Mouse (Mus musculus): Measurements from ENCODE around the gene Ift81. TPM values are rescaled to one million over a fixed set of nuclear protein-coding genes. Genes with fewer than 3 reads are reported as not detected.

Gene Ift81
- polyA plus RNA-seq, 1 experiment from 2014 or later = 41.8 TPM

- Histone ChIP-seq H3K36me3 (no peaks in the 10 kb centered on the region), H3K9me3 (peaks cover 3% of the 10 kb centered on the region; the same call in 1 of the 2 replicates), H3K27me3 (no peaks in the 10 kb centered on the region), H3K4me1 (replicated peaks) (peaks cover 17% of the 10 kb centered on the region; the same call in 1 of the 2 replicates), H3K9ac (replicated peaks) (no peak overlapping the region), H3K27ac (no peak overlapping the region), H3K4me3 (replicated peaks) (no peak overlapping the region), H3K4me2 (no peak overlapping the region)
- 61% methylated on average over 5 of the region's 5 CpGs for WGBS
- ATAC-seq (ENCODE audit: insufficient number of reproducible peaks, insufficient read depth, low FRiP score, low TSS enrichment, low read depth) = no peak
These were observed 108.8 kb downstream of the Ift81 start for GRCm38 (mm10) chr5:122505554-122505953.

DNA sequence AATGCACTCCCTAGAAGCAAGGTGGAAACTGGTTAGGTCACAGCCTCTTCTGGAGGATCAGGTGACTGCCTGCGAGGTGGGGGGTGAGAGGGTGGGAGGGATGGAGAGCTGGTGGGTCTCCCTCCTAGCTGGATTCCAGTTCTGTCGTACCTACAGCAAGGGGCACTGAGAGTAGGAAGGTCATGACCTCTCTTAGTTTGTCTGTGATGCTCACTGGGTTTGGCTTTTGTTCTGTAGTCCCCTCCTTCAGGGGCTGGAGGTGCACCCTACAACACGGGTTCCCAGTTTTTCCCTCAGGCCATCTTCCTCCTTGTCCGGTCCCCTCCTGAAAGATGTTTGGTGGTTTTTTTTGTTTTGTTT is 110.6 kb downstream of the Ift81 start:
- Histone ChIP-seq H3K4me2 (no peak overlapping the region), H3K4me1 (replicated peaks) (peaks cover 24% of the 10 kb centered on the region), H3K9ac (replicated peaks) (no peak overlapping the region), H3K27ac (no peak overlapping the region), H3K27me3 (no peaks in the 10 kb centered on the region), H3K36me3 (0 out of 2 replicates have a peak, but pooled peaks cover 3% of the 10 kb centered on the region), H3K9me3 (peaks cover 3% of the 10 kb centered on the region; the same call in 1 of the 2 replicates), H3K4me3 (replicated peaks) (no peak overlapping the region)
- no peak for ATAC-seq (ENCODE audit: insufficient number of reproducible peaks, insufficient read depth, low FRiP score, low TSS enrichment, low read depth)
- WGBS = 24% methylated on average over 4 of the region's 4 CpGs

DNA sequence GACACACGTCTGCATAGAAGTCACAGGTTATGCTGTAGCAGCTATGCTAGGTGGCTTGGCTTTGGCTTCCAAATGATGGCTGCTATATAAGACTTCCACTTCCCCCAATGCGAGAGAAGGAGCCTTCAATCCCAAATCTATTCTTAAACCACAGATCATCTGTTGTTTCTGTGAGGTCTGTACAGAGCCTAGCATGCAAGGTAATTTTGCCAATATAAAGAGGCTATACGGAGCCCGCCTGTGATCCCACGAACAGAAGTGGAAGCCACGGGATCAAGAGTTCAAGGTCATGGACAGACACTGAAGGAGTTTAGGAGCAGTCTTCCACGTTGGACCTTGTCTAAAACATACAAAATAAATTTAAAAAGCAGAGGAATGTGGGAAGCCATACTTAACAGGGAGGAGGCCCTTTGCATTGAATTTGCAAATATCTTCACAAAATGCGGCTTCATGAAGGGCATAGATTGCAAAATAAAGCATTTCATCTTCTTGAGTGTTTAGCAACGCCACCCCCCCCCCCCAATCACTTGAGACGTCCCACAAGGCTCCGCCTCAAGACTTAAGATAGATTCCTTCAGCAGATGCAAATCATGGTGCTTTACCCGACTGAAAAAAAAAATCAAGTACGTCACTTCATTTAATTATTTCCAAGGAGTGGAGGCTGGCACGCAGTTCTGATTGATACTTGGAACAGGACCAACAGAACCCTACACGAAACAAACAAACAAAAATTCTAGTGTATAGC is 111.1 kb downstream of the Ift81 start:
- no peaks in the 10 kb centered on the region for H3K27me3 ChIP-seq
- no peak for ATAC-seq (ENCODE audit: insufficient number of reproducible peaks, insufficient read depth, low FRiP score, low TSS enrichment, low read depth)
- WGBS = 48% methylated on average over 15 of the region's 15 CpGs
- no peak overlapping the region for H3K27ac ChIP-seq
- peak overlapping the region; percentile 96 for H3K4me3 ChIP-seq (replicated peaks)
- peaks cover 3% of the 10 kb centered on the region; the same call in 1 of the 2 replicates for H3K9me3 ChIP-seq
- H3K4me2 ChIP-seq = peak overlapping the region; percentile 83
- peak overlapping the region; percentile 79 for H3K9ac ChIP-seq (replicated peaks)
- 0 out of 2 replicates have a peak, but pooled peaks cover 7% of the 10 kb centered on the region for H3K36me3 ChIP-seq
- peaks cover 28% of the 10 kb centered on the region for H3K4me1 ChIP-seq (replicated peaks)

- peak within 1 kb of the TSS; percentile 99 for H3K27ac ChIP-seq
- ATAC-seq (ENCODE audit: insufficient number of reproducible peaks, insufficient read depth, low FRiP score, low TSS enrichment, low read depth) = peak; percentile 92
- under 1% methylated on average over 72 of the region's 113 CpGs for WGBS
- H3K4me2 ChIP-seq = peak within 1 kb of the TSS; percentile 83
- H3K9ac ChIP-seq (replicated peaks) = peak within 1 kb of the TSS; percentile 99
- 0 out of 2 replicates have a peak, but pooled peaks cover 13% of the 10 kb centered on the region for H3K36me3 ChIP-seq
- H3K27me3 ChIP-seq = no peaks in the 10 kb centered on the region
- peaks cover 3% of the 10 kb centered on the region; the same call in 1 of the 2 replicates for H3K9me3 ChIP-seq
- peak within 1 kb of the TSS; percentile 96 for H3K4me3 ChIP-seq (replicated peaks)
- H3K4me1 ChIP-seq (replicated peaks) = peaks cover 34% of the 10 kb centered on the region
These were observed 112.0 kb downstream of the Ift81 start, which contains the start of gene Atp2a2 for GRCm38 (mm10) chr5:122502077-122502941. Gene Atp2a2 (minus strand): TSS chr5:122502225.

- WGBS = under 1% methylated on average over 111 of the region's 113 CpGs
- ATAC-seq (ENCODE audit: insufficient number of reproducible peaks, insufficient read depth, low FRiP score, low TSS enrichment, low read depth) = peak; percentile 39
These were observed 112.9 kb downstream of the Ift81 start for GRCm38 (mm10) chr5:122501101-122502076.

DNA sequence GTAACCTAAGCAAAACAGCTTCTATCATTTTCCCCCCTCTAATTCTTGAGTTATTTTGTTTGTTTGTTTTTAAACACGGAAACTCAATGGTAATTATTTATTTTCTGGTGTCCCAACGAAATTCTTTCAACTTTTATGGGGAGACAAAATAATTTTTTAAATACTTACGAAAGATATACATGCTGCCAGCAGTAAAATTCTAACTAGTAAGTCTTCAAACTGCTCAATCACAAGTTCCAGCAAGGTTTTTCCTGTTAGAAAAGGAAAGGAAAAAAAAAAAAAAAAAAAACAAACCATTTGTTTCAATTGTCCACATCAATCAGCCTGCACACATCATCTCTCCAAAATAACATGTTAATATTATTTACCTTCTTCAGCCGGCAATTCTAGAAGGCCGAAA is 113.8 kb downstream of the Ift81 start:
- WGBS = 33% methylated on average over 5 of the region's 5 CpGs
- H3K9me3 ChIP-seq = no peaks in the 10 kb centered on the region
- no peak for ATAC-seq (ENCODE audit: insufficient number of reproducible peaks, insufficient read depth, low FRiP score, low TSS enrichment, low read depth)
- H3K4me1 ChIP-seq (replicated peaks) = peaks cover 34% of the 10 kb centered on the region
- no peak overlapping the region for H3K27ac ChIP-seq
- peaks cover 30% of the 10 kb centered on the region for H3K36me3 ChIP-seq
- H3K4me3 ChIP-seq (replicated peaks) = peak overlapping the region; percentile 96
- H3K27me3 ChIP-seq = no peaks in the 10 kb centered on the region
- peak overlapping the region; percentile 83 for H3K4me2 ChIP-seq
- peak overlapping the region; percentile 99 for H3K9ac ChIP-seq (replicated peaks)

More at GRCm38 (mm10) chr5:122501101-122502076, 112.9 kb downstream of the Ift81 start:
- peak overlapping the region; percentile 83 for H3K4me2 ChIP-seq
- H3K4me1 ChIP-seq (replicated peaks) = peaks cover 34% of the 10 kb centered on the region
- peak overlapping the region; percentile 96 for H3K4me3 ChIP-seq (replicated peaks)
- H3K27ac ChIP-seq = peak overlapping the region; percentile 99
- H3K36me3 ChIP-seq = peaks cover 22% of the 10 kb centered on the region
- no peaks in the 10 kb centered on the region for H3K27me3 ChIP-seq
- H3K9ac ChIP-seq (replicated peaks) = peak overlapping the region; percentile 99
- peaks cover under 1% of the 10 kb centered on the region; the same call in 1 of the 2 replicates for H3K9me3 ChIP-seq

Other genes with a start within 250 kb of the Ift81 start
- 85.8 and 87.2 TPM in 2 replicates for gene Gpn3, start 242.6 kb downstream of the Ift81 start, polyA plus RNA-seq (2016; fragmentation: Nextera tagmentation; extraction: Ambion mirVana)
- 95.0 and 99.5 TPM in 2 replicates for gene Fam216a, start 242.2 kb downstream of the Ift81 start, polyA plus RNA-seq (2016; fragmentation: Nextera tagmentation; extraction: Ambion mirVana)
- 83.3 and 89.3 TPM in 2 replicates for gene Arpc3, start 222.6 kb downstream of the Ift81 start, polyA plus RNA-seq (2016; fragmentation: Nextera tagmentation; extraction: Ambion mirVana)
- 57.9 and 59.3 TPM in 2 replicates for gene Anapc7, start 192.8 kb downstream of the Ift81 start, polyA plus RNA-seq (2016; fragmentation: Nextera tagmentation; extraction: Ambion mirVana)
- 42.4 and 49.5 TPM in 2 replicates for gene Atp2a2, start 112.3 kb downstream of the Ift81 start, polyA plus RNA-seq (2016; fragmentation: Nextera tagmentation; extraction: Ambion mirVana)
- gene P2rx7, start 29.4 kb upstream of the Ift81 start, polyA plus RNA-seq (2016; fragmentation: Nextera tagmentation; extraction: Ambion mirVana) = 0.31 and 0.38 TPM in 2 replicates
- gene P2rx4, start 93.0 kb upstream of the Ift81 start, polyA plus RNA-seq (2016; fragmentation: Nextera tagmentation; extraction: Ambion mirVana) = 6.8 and 7.0 TPM in 2 replicates
- 37.6 and 38.0 TPM in 2 replicates for gene Camkk2, start 164.9 kb upstream of the Ift81 start, polyA plus RNA-seq (2016; fragmentation: Nextera tagmentation; extraction: Ambion mirVana)
- gene Anapc5, start 206.8 kb upstream of the Ift81 start, polyA plus RNA-seq (2016; fragmentation: Nextera tagmentation; extraction: Ambion mirVana) = 477 and 493 TPM in 2 replicates
- gene Rnf34, start 235.5 kb upstream of the Ift81 start, polyA plus RNA-seq (2016; fragmentation: Nextera tagmentation; extraction: Ambion mirVana) = 44.7 and 45.1 TPM in 2 replicates

Data from limb, embryonic 12.5 days (tissue).